Mouse (Mus musculus) embryonic fibroblast, embryonic 13.5 days (primary cell): ENCODE data around the gene Olfr123.

Experiments used
- CTCF ChIP-seq: IDR thresholded peaks from 2 replicates; pipeline ENCODE4 v1.5.1; 2011; ENCODE audit warnings: mild to moderate bottlenecking, control low read depth, low read length, moderate library complexity, borderline replicate concordance; ENCODE audit not compliant: insufficient read depth
- POLR2A ChIP-seq: IDR thresholded peaks from 2 replicates; pipeline ENCODE4 v1.6.1; 2011; ENCODE audit warnings: low read depth, mild to moderate bottlenecking, control low read depth, low read length, moderate library complexity

DNA sequence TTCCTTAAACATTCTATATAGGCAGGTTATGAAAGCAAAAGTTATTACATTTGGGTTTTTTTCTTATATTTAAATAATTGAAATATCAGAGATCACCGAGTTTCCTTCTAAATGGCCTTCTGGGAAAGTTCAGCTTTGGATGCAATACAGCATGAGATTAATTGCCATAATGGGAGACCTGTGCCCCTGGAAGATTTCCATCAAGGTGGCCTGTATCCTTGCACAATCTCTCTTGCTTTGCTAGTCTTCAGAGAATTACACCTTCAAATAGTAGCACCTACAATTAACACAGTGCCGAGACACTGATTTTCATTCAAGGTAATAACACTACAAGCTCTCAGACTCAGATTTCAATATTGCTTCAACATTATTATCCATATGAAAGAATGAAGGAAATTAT, at the start of gene Olfr123:
- no peak for TF ChIP-seq POLR2A
- no peak for TF ChIP-seq CTCF
